Mouse (Mus musculus) cortical plate, adult 2 months (tissue): Measurements from ENCODE around the gene Tia1. TPM values are rescaled to one million over a fixed set of nuclear protein-coding genes. Genes with fewer than 3 reads are reported as not detected.

Experiments
- H3K27ac ChIP-seq: fragments of 200-500 bp; 2 replicates; pipeline ENCODE4 v1.5.1; 2012; ENCODE audit warnings: low read length, control low read depth, inconsistent platforms; ENCODE audit not compliant: insufficient read depth
- H3K4me1 ChIP-seq: fragments of 200-500 bp; 2 replicates; pipeline ENCODE4 v1.6.1; 2011; ENCODE audit warnings: low read length; ENCODE audit not compliant: control insufficient read depth, insufficient read depth
- H3K4me3 ChIP-seq: fragments of 200-500 bp; 2 replicates; pipeline ENCODE4 v1.5.1; 2011; ENCODE audit warnings: mild to moderate bottlenecking, low read length, control low read depth; ENCODE audit not compliant: insufficient read depth
- CTCF ChIP-seq: fragments of 200-500 bp; IDR thresholded peaks from 2 replicates; pipeline ENCODE4 v1.5.1; 2011; ENCODE audit warnings: mild to moderate bottlenecking, control low read depth, low read length; ENCODE audit not compliant: insufficient read depth; ENCODE audit errors: extremely low read depth
- POLR2A ChIP-seq: fragments of 200-500 bp; IDR thresholded peaks from 2 replicates; pipeline ENCODE4 v1.6.1; 2011; ENCODE audit warnings: mild to moderate bottlenecking, low read length, control low read depth; ENCODE audit not compliant: insufficient read depth; ENCODE audit errors: extremely low read depth
- polyA plus RNA-seq: library from polyadenylated mRNA; depleted of rRNA; stranded (reverse); fragments of >200 nt; gene quantifications from 2 replicates; pipeline ENCODE4 v1.2.3, GENCODE M21; 2012

Gene Tia1
- polyA plus RNA-seq, 1 experiment: 122 TPM

GRCm38 (mm10) chr6:86396581-86397256, 7.3 kb upstream of the Tia1 start, which contains the start of gene Pcyox1:
Pcyox1 (minus strand) TSS chr6:86397154.
- Histone ChIP-seq H3K4me1 (peaks cover 4% of the 10 kb centered on the region; the same call in 1 of the 2 replicates), H3K4me3 (peak within 1 kb of the TSS; percentile 61), H3K27ac (peak within 1 kb of the TSS; percentile 72)
- TF ChIP-seq CTCF (no peak), POLR2A (peak; percentile 97)

- H3K4me1 ChIP-seq: peaks cover 4% of the 10 kb centered on the region; the same call in 1 of the 2 replicates
- TF ChIP-seq POLR2A: no peak
- TF ChIP-seq CTCF: no peak
- no peak overlapping the region for H3K27ac ChIP-seq
Observed at GRCm38 (mm10) chr6:86397257-86397980, 6.6 kb upstream of the Tia1 start.

GRCm38 (mm10) chr6:86398986-86399385, 5.0 kb upstream of the Tia1 start:
- H3K4me1 ChIP-seq: peaks cover 4% of the 10 kb centered on the region; the same call in 1 of the 2 replicates
- no peak overlapping the region for H3K27ac ChIP-seq
- TF ChIP-seq CTCF (no peak), POLR2A (no peak)
- H3K4me3 ChIP-seq: no peak overlapping the region

More at GRCm38 (mm10) chr6:86397257-86397980, 6.6 kb upstream of the Tia1 start:
- peak overlapping the region; percentile 61 for H3K4me3 ChIP-seq

GRCm38 (mm10) chr6:86399995-86400394, 4.0 kb upstream of the Tia1 start:
- peaks cover 1% of the 10 kb centered on the region; the same call in 1 of the 2 replicates for H3K4me1 ChIP-seq
- no peak overlapping the region for H3K4me3 ChIP-seq
- H3K27ac ChIP-seq: no peak overlapping the region
- TF ChIP-seq CTCF (no peak), POLR2A (no peak)

GRCm38 (mm10) chr6:86400972-86401371, 3.0 kb upstream of the Tia1 start:
- TF ChIP-seq POLR2A (no peak), CTCF (peak; percentile 58)
- no peak overlapping the region for H3K27ac ChIP-seq
- no peak overlapping the region for H3K4me3 ChIP-seq
- peaks cover 2% of the 10 kb centered on the region; the same call in 1 of the 2 replicates for H3K4me1 ChIP-seq

- TF ChIP-seq POLR2A: no peak
- no peak for TF ChIP-seq CTCF
- Histone ChIP-seq H3K4me1 (peaks cover 3% of the 10 kb centered on the region; the same call in 1 of the 2 replicates), H3K4me3 (peak overlapping the region; percentile 74), H3K27ac (no peak overlapping the region)
Observed at GRCm38 (mm10) chr6:86402681-86403607, 1.1 kb upstream of the Tia1 start.

GRCm38 (mm10) chr6:86403728-86404099, 305 bp upstream of the Tia1 start:
- no peak for TF ChIP-seq CTCF
- TF ChIP-seq POLR2A: no peak
- Histone ChIP-seq H3K27ac (no peak overlapping the region), H3K4me3 (peak overlapping the region; percentile 74; the same call in 1 of the 2 replicates), H3K4me1 (peaks cover 3% of the 10 kb centered on the region; the same call in 1 of the 2 replicates)

- TF ChIP-seq CTCF: no peak
- no peak for TF ChIP-seq POLR2A
- 0 out of 2 replicates have a peak overlapping the region, but pooled peaks have one; percentile 8 for H3K27ac ChIP-seq
Observed at GRCm38 (mm10) chr6:86404996-86405395, 977 bp downstream of the Tia1 start.

GRCm38 (mm10) chr6:86406306-86406705, 2.3 kb downstream of the Tia1 start:
- H3K4me1 ChIP-seq: peaks cover 3% of the 10 kb centered on the region; the same call in 1 of the 2 replicates
- H3K27ac ChIP-seq: no peak overlapping the region
- no peak overlapping the region; the same call in 1 of the 2 replicates for H3K4me3 ChIP-seq
- TF ChIP-seq CTCF: no peak
- TF ChIP-seq POLR2A: no peak

More at GRCm38 (mm10) chr6:86404996-86405395, 977 bp downstream of the Tia1 start:
- H3K4me1 ChIP-seq: peaks cover 3% of the 10 kb centered on the region; the same call in 1 of the 2 replicates
- peak overlapping the region; percentile 74 for H3K4me3 ChIP-seq
